Mouse (Mus musculus): ENCODE measurements around the gene Ciita. TPM values are rescaled to one million over a fixed set of nuclear protein-coding genes. Genes with fewer than 3 reads are reported as not detected.

Gene Ciita
- polyA plus RNA-seq, 1 experiment: 31.5 TPM

DNA sequence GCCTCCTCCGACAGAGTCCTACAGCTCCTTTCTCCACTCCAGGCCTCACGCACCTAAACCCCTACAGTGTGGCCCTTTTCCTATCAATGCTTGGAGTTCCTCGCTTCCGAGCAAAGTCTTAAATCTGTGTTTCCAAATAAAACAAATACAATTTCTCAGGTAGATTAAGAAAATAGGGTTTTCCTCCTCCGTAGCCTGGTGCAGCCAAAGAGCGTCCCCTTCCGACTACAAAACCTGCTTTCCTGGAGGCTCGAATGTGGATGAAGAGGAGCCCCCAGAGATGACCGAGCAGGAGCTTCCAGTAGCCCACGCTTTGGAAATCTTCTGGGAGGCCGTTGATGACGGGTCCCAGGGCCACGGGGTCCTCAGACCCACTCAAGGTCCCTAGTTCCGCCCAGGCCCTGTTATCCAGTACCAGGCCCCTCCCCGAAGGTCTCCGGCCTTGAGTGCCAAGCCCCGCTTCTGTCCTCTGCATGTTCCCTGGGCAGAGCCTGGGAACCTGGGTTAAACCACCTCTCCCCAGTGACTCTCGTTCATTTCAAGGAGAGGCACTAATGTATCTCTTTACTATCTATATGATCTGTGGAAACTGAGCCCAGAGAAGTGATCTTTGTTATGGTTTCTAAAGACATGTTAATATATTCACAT, 10.8 kb downstream of the Ciita start:
- Histone ChIP-seq H3K27ac (ENCODE audit: control insufficient read depth, insufficient read depth, low read length) (no peak overlapping the region), H3K27me3 (ENCODE audit: control insufficient read depth, insufficient read depth, low read length) (no peaks in the 10 kb centered on the region)
- 94% methylated on average over 18 of the region's 18 CpGs for WGBS

DNA sequence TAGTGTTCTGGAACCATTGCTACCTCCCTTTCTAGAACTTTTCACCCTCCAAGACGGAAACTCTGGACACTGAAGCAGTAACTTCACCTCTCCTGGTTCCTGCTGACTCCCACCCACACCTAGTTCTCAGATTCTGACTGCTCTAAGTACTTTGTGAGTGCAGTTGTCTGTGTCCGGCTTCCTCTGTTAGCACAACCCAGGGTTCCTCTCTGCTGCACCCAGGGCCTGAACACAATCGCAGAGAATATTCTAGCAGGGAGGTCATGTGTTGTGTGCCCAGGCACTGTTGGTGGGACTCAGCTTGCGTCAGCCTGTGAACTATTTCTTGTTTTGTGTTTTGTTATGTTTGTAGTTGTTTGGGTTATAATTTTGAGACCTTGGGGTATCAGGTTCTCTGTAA, 11.9 kb downstream of the Ciita start:
- no peak overlapping the region for H3K4me3 ChIP-seq (ENCODE audit: control insufficient read depth, insufficient read depth, low read length)
- WGBS: 89% methylated on average over 4 of the region's 4 CpGs
- H3K27me3 ChIP-seq (ENCODE audit: control insufficient read depth, insufficient read depth, low read length): no peaks in the 10 kb centered on the region
- TF ChIP-seq POLR2A (IDR thresholded peaks at IDR 0.05; ENCODE audit: control insufficient read depth, extremely low read depth, insufficient read depth, low read length, poor library complexity) (no peak), CTCF (IDR thresholded peaks at IDR 0.05; ENCODE audit: borderline replicate concordance, control insufficient read depth, extremely low read depth, insufficient read depth, low read length, poor library complexity) (no peak)
- no peak overlapping the region for H3K27ac ChIP-seq (ENCODE audit: control insufficient read depth, insufficient read depth, low read length)
- no peak for DNase-seq
- 0 out of 2 replicates have a peak, but pooled peaks cover 4% of the 10 kb centered on the region for H3K4me1 ChIP-seq (replicated peaks; ENCODE audit: control insufficient read depth, insufficient read depth, low read length)
- no peaks in the 10 kb centered on the region for H3K36me3 ChIP-seq (ENCODE audit: control insufficient read depth, insufficient read depth, low read length)

More for the DNA sequence above, 10.8 kb downstream of the Ciita start:
- peak overlapping the region; percentile 1; the same call in 1 of the 2 replicates for H3K4me3 ChIP-seq (ENCODE audit: control insufficient read depth, insufficient read depth, low read length)
- DNase-seq: no peak
- no peaks in the 10 kb centered on the region for H3K36me3 ChIP-seq (ENCODE audit: control insufficient read depth, insufficient read depth, low read length)
- TF ChIP-seq POLR2A (IDR thresholded peaks at IDR 0.05; ENCODE audit: control insufficient read depth, extremely low read depth, insufficient read depth, low read length, poor library complexity) (no peak), CTCF (IDR thresholded peaks at IDR 0.05; ENCODE audit: borderline replicate concordance, control insufficient read depth, extremely low read depth, insufficient read depth, low read length, poor library complexity) (no peak)
- H3K4me1 ChIP-seq (replicated peaks; ENCODE audit: control insufficient read depth, insufficient read depth, low read length): 0 out of 2 replicates have a peak, but pooled peaks cover 4% of the 10 kb centered on the region

DNA sequence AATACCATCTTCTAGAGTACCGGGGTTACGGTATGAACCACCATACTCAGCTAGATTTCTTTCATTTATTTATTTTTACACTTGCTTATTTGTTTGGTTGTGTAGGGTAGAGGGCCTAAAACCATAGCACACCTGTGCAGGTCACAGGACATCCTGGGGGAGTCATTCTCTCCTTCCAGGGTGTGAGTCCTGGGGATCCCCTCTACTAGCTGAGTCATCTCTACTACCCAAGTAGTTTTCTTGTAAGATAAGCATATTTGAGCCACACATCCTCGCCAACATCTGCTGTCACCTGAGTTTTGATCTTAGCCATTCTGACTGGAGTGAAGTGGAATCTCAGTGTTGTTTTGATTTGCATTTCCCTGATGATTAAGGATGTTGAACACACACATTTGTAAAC, 12.7 kb downstream of the Ciita start:
- WGBS: 89% methylated on average over 3 of the region's 3 CpGs
- no peaks in the 10 kb centered on the region for H3K27me3 ChIP-seq (ENCODE audit: control insufficient read depth, insufficient read depth, low read length)
- H3K36me3 ChIP-seq (ENCODE audit: control insufficient read depth, insufficient read depth, low read length): no peaks in the 10 kb centered on the region
- no peak overlapping the region for H3K4me3 ChIP-seq (ENCODE audit: control insufficient read depth, insufficient read depth, low read length)
- TF ChIP-seq CTCF (IDR thresholded peaks at IDR 0.05; ENCODE audit: borderline replicate concordance, control insufficient read depth, extremely low read depth, insufficient read depth, low read length, poor library complexity) (no peak), POLR2A (IDR thresholded peaks at IDR 0.05; ENCODE audit: control insufficient read depth, extremely low read depth, insufficient read depth, low read length, poor library complexity) (no peak)
- H3K4me1 ChIP-seq (replicated peaks; ENCODE audit: control insufficient read depth, insufficient read depth, low read length): 0 out of 2 replicates have a peak, but pooled peaks cover 4% of the 10 kb centered on the region
- DNase-seq: no peak
- no peak overlapping the region for H3K27ac ChIP-seq (ENCODE audit: control insufficient read depth, insufficient read depth, low read length)

DNA sequence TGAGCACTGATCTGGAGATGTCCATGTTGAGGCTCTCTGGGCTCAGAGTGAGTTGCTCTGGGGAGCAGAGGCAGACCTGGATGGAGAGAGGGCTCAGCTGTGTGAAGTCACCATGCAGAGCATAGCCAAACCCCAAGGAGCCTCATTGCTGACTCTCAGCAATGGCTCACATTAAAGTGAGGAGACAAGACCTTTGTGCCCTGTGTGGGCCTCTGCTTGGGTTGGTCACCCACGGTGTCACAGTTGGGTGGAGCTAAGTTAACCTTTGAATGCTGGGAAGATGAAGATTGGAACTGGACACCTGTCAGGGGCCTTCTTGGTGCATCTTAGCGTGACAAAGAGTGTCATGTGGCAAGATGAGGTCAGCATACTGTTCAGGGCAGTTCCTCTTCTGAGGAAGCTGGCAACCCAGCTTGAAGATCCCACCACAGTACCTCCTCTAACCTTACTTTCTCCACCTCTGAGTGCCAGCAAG, 16.0 kb downstream of the Ciita start:
- DNase-seq: no peak
- 40% methylated on average over 2 of the region's 2 CpGs for WGBS
- TF ChIP-seq POLR2A (IDR thresholded peaks at IDR 0.05; ENCODE audit: control insufficient read depth, extremely low read depth, insufficient read depth, low read length, poor library complexity): no peak
- no peak for TF ChIP-seq CTCF (IDR thresholded peaks at IDR 0.05; ENCODE audit: borderline replicate concordance, control insufficient read depth, extremely low read depth, insufficient read depth, low read length, poor library complexity)
- Histone ChIP-seq H3K4me1 (replicated peaks; ENCODE audit: control insufficient read depth, insufficient read depth, low read length) (0 out of 2 replicates have a peak, but pooled peaks cover 2% of the 10 kb centered on the region), H3K27me3 (ENCODE audit: control insufficient read depth, insufficient read depth, low read length) (no peaks in the 10 kb centered on the region), H3K36me3 (ENCODE audit: control insufficient read depth, insufficient read depth, low read length) (no peaks in the 10 kb centered on the region), H3K4me3 (ENCODE audit: control insufficient read depth, insufficient read depth, low read length) (no peak overlapping the region), H3K27ac (ENCODE audit: control insufficient read depth, insufficient read depth, low read length) (no peak overlapping the region)

DNA sequence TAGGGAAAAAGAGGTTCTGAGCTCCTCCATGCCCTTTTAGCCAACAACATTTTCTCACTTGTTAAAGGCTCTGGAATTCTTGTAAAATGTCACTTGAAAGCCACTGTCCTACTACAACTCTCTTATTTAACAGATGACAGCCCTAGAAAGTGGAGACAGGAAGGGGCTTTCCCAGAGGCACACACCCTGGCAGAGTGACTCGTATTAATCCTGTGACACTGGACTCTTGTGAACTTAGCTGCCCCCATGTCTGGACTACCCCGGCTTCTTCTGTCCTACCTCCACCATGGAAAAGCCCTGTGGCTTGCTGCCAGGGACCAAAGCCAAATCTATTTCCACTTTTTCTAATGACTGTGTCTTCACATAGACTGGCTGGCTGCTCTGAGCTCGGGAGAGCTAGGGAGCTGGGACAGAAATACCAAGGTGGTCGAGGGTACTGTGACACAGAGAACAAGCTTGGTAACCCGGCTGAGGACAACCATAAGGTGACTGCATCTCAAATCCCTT, 18.3 kb downstream of the Ciita start:
- H3K27ac ChIP-seq (ENCODE audit: control insufficient read depth, insufficient read depth, low read length): no peak overlapping the region
- WGBS: 84% methylated on average over 5 of the region's 5 CpGs

DNA sequence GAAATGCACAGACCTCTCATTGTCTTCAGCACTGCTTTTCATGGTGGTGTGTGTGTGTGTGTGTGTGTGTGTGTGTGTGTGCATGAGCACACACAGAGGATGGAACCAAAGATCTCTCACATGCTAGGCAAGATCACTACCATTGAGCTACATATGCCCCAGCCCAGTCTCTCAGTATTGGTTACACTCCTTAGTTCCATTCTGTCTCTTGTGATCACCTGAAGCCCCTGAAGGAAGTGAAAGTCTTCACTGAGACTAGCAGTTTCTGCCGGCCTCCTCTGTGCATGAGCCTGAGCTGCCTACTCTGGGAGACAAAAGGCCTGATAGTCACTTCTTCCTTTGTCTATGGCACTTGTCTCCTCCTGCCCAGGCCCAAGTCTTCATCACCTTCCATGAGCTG, 19.3 kb downstream of the Ciita start:
- no peak overlapping the region for H3K27ac ChIP-seq (ENCODE audit: control insufficient read depth, insufficient read depth, low read length)
- no peaks in the 10 kb centered on the region for H3K27me3 ChIP-seq (ENCODE audit: control insufficient read depth, insufficient read depth, low read length)
- H3K4me1 ChIP-seq (replicated peaks; ENCODE audit: control insufficient read depth, insufficient read depth, low read length): 0 out of 2 replicates have a peak, but pooled peaks cover 2% of the 10 kb centered on the region
- no peak for DNase-seq
- no peak overlapping the region for H3K4me3 ChIP-seq (ENCODE audit: control insufficient read depth, insufficient read depth, low read length)
- TF ChIP-seq CTCF (IDR thresholded peaks at IDR 0.05; ENCODE audit: borderline replicate concordance, control insufficient read depth, extremely low read depth, insufficient read depth, low read length, poor library complexity): no peak
- WGBS: 42% methylated on average over 1 of the region's 1 CpGs
- H3K36me3 ChIP-seq (ENCODE audit: control insufficient read depth, insufficient read depth, low read length): no peaks in the 10 kb centered on the region

More for the DNA sequence above, 18.3 kb downstream of the Ciita start:
- Histone ChIP-seq H3K27me3 (ENCODE audit: control insufficient read depth, insufficient read depth, low read length) (no peaks in the 10 kb centered on the region), H3K4me1 (replicated peaks; ENCODE audit: control insufficient read depth, insufficient read depth, low read length) (0 out of 2 replicates have a peak, but pooled peaks cover 2% of the 10 kb centered on the region), H3K36me3 (ENCODE audit: control insufficient read depth, insufficient read depth, low read length) (no peaks in the 10 kb centered on the region), H3K4me3 (ENCODE audit: control insufficient read depth, insufficient read depth, low read length) (no peak overlapping the region)
- no peak for TF ChIP-seq CTCF (IDR thresholded peaks at IDR 0.05; ENCODE audit: borderline replicate concordance, control insufficient read depth, extremely low read depth, insufficient read depth, low read length, poor library complexity)
- no peak for TF ChIP-seq POLR2A (IDR thresholded peaks at IDR 0.05; ENCODE audit: control insufficient read depth, extremely low read depth, insufficient read depth, low read length, poor library complexity)
- no peak for DNase-seq
